Mouse (Mus musculus) frontal cortex, adult 2 months (tissue): ENCODE measurements around the gene Vegfc. TPM values are rescaled to one million over a fixed set of nuclear protein-coding genes. Genes with fewer than 3 reads are reported as not detected.

Experiments
- DNase-seq, 2 experiments: peaks; one replicate each; pipeline ENCODE4 v3.0.0; 2022; ENCODE audit warnings: low spot score in 1 of 2; ENCODE audit errors: extremely low spot score in 1 of 2
- polyA plus RNA-seq: library from polyadenylated mRNA; depleted of rRNA; stranded (reverse); fragments of >200 nt; gene quantifications from 2 replicates; pipeline ENCODE4 v1.2.3, GENCODE M21; 2012

Gene Vegfc
- polyA plus RNA-seq, 1 experiment: 5.1 TPM

GRCm38 (mm10) chr8:54163505-54163904 is 86.1 kb downstream of the Vegfc start:
- DNase-seq: no peak

GRCm38 (mm10) chr8:54185336-54185735 is 107.9 kb downstream of the Vegfc start:
- DNase-seq: no peak

- no peak for DNase-seq
Observed at GRCm38 (mm10) chr8:54185927-54186326, 108.5 kb downstream of the Vegfc start.

- DNase-seq: no peak
Observed at GRCm38 (mm10) chr8:54216250-54216649, 138.8 kb downstream of the Vegfc start.

- DNase-seq: peak; percentile 33 to 38
Observed at GRCm38 (mm10) chr8:54228801-54229204, 151.4 kb downstream of the Vegfc start.

- no peak for DNase-seq
Observed at GRCm38 (mm10) chr8:54230638-54231037, 153.2 kb downstream of the Vegfc start.

GRCm38 (mm10) chr8:54233316-54233715 is 155.9 kb downstream of the Vegfc start:
- no peak for DNase-seq
